Mouse (Mus musculus): ENCODE measurements around the gene Brd4. TPM values are rescaled to one million over a fixed set of nuclear protein-coding genes. Genes with fewer than 3 reads are reported as not detected.

Gene Brd4
- polyA plus RNA-seq, 1 experiment from 2014 or later, result 90.2 TPM

DNA sequence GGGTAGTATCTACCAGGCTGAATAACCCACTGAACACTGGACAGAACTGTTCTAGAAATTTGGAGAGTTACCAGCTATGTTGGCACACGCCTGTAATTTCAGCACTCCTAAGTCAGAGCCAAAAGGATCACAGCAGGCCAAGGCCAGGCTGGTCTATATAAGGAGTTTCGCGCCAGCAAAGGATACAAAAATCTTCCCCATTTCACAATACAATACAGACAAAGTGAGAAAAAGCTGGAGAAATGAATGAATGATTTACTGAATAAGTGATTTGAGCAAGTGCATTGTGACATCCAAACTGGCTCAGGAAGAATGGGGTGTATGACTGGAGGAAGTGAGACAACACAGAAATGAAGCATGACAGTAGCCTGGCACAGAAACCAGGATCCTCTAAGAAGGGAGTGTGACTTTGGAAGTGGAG lies 16.0 kb downstream of the Brd4 start:
- H3K9me3 ChIP-seq (ENCODE audit: control insufficient read depth, low read length), result no peaks in the 10 kb centered on the region

DNA sequence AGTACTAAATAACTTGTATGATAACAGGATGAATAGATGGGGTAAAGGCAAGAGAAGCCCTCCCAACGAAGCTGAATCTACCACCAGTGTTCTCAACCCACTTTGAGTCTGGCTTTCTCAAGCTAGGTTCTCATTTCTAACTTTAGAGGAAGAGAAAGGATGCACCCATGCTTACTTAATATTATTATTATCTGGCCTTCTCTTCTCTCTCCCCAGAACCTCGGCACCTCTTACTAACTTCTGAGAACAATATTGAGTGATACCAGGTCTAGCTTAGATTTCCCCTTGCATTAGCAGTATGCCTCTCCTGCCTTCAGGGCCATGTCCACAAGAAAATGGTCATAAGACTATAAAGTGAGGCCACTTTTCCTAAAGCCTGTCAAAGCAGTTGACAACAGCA lies 16.4 kb downstream of the Brd4 start:
- no peak overlapping the region for H3K9ac ChIP-seq (ENCODE audit: low read length)
- H3K36me3 ChIP-seq (ENCODE audit: control insufficient read depth, insufficient read depth, low read length), result peaks cover 3% of the 10 kb centered on the region; the same call in 1 of the 2 replicates
- no peak overlapping the region for H3K4me3 ChIP-seq (ENCODE audit: low read depth, low read length)
- WGBS, result 74% methylated on average over 2 of the region's 2 CpGs
- no peaks in the 10 kb centered on the region for H3K9me3 ChIP-seq (ENCODE audit: control insufficient read depth, low read length)
- H3K27ac ChIP-seq (ENCODE audit: low read depth), result no peak overlapping the region
- ATAC-seq (replicated peaks; ENCODE audit: low FRiP score, low TSS enrichment, low read depth), result no peak
- no peak for DNase-seq (ENCODE audit: low spot score)
- no peaks in the 10 kb centered on the region for H3K4me1 ChIP-seq (replicated peaks; ENCODE audit: control insufficient read depth, insufficient read depth, low read length)
- no peaks in the 10 kb centered on the region for H3K27me3 ChIP-seq (replicated peaks; ENCODE audit: control insufficient read depth, insufficient read depth, low read length)
- H3K4me2 ChIP-seq (ENCODE audit: low read length), result no peak overlapping the region

More for the DNA sequence above, 16.0 kb downstream of the Brd4 start:
- Histone ChIP-seq H3K36me3 (ENCODE audit: control insufficient read depth, insufficient read depth, low read length) (peaks cover 3% of the 10 kb centered on the region; the same call in 1 of the 2 replicates), H3K4me3 (ENCODE audit: low read depth, low read length) (no peak overlapping the region), H3K9ac (ENCODE audit: low read length) (no peak overlapping the region), H3K27ac (ENCODE audit: low read depth) (no peak overlapping the region), H3K27me3 (replicated peaks; ENCODE audit: control insufficient read depth, insufficient read depth, low read length) (no peaks in the 10 kb centered on the region), H3K4me2 (ENCODE audit: low read length) (no peak overlapping the region), H3K4me1 (replicated peaks; ENCODE audit: control insufficient read depth, insufficient read depth, low read length) (no peaks in the 10 kb centered on the region)
- 95% methylated on average over 3 of the region's 3 CpGs for WGBS
- no peak for ATAC-seq (replicated peaks; ENCODE audit: low FRiP score, low TSS enrichment, low read depth)
- no peak for DNase-seq (ENCODE audit: low spot score)

DNA sequence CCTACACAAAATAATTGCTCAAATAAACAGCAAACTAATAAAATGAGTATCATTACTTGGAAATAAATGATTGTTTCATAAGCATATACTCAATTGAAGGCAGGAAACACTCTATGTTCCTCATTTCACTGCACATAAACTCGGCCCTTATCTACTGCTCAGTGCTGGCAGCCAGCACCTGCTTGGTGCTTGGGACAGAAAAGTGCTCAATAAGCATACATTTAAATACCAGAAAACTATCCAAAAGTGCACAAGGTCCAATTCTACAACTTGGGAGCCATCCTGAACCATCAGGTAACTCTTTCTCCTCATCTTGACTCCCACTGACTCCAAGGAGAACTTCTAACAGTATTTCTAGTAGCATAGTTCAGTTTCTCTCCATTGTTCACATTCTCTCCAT lies 16.9 kb downstream of the Brd4 start:
- 79% methylated on average over 1 of the region's 1 CpGs for WGBS
- ATAC-seq (replicated peaks; ENCODE audit: low FRiP score, low TSS enrichment, low read depth), result no peak
- DNase-seq (ENCODE audit: low spot score), result no peak
- Histone ChIP-seq H3K4me2 (ENCODE audit: low read length) (no peak overlapping the region), H3K9ac (ENCODE audit: low read length) (no peak overlapping the region), H3K36me3 (ENCODE audit: control insufficient read depth, insufficient read depth, low read length) (peaks cover 3% of the 10 kb centered on the region; the same call in 1 of the 2 replicates), H3K9me3 (ENCODE audit: control insufficient read depth, low read length) (no peaks in the 10 kb centered on the region), H3K27me3 (replicated peaks; ENCODE audit: control insufficient read depth, insufficient read depth, low read length) (no peaks in the 10 kb centered on the region), H3K27ac (ENCODE audit: low read depth) (no peak overlapping the region), H3K4me1 (replicated peaks; ENCODE audit: control insufficient read depth, insufficient read depth, low read length) (no peaks in the 10 kb centered on the region), H3K4me3 (ENCODE audit: low read depth, low read length) (no peak overlapping the region)

DNA sequence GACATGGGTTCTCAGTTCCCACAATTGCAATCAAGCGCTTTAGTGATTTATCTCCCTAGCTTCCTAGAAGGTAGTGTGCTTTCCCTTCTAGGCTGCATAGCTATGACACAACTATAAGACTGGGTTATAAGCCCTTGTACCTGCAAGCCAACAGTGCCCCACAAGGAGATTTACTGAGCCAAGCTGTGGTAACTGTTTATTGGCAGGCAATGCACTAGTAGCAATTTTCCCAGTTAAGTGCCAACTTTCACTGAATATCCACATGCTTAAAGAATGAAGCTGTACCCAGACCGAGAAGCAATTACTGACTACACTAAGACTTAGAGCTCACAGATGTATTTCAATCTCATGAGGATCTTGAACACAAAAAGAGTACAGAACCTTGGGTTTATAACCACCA lies 20.9 kb downstream of the Brd4 start:
- H3K9ac ChIP-seq (ENCODE audit: low read length), result no peak overlapping the region
- H3K27ac ChIP-seq (ENCODE audit: low read depth), result no peak overlapping the region
- H3K4me1 ChIP-seq (replicated peaks; ENCODE audit: control insufficient read depth, insufficient read depth, low read length), result no peaks in the 10 kb centered on the region
- no peak overlapping the region for H3K4me3 ChIP-seq (ENCODE audit: low read depth, low read length)
- 90% methylated on average over 2 of the region's 2 CpGs for WGBS
- no peak overlapping the region for H3K4me2 ChIP-seq (ENCODE audit: low read length)
- H3K9me3 ChIP-seq (ENCODE audit: control insufficient read depth, low read length), result no peaks in the 10 kb centered on the region
- ATAC-seq (replicated peaks; ENCODE audit: low FRiP score, low TSS enrichment, low read depth) (no peak), DNase-seq (ENCODE audit: low spot score) (no peak)
- H3K27me3 ChIP-seq (replicated peaks; ENCODE audit: control insufficient read depth, insufficient read depth, low read length), result no peaks in the 10 kb centered on the region
- H3K36me3 ChIP-seq (ENCODE audit: control insufficient read depth, insufficient read depth, low read length), result peaks cover 3% of the 10 kb centered on the region; the same call in 1 of the 2 replicates

DNA sequence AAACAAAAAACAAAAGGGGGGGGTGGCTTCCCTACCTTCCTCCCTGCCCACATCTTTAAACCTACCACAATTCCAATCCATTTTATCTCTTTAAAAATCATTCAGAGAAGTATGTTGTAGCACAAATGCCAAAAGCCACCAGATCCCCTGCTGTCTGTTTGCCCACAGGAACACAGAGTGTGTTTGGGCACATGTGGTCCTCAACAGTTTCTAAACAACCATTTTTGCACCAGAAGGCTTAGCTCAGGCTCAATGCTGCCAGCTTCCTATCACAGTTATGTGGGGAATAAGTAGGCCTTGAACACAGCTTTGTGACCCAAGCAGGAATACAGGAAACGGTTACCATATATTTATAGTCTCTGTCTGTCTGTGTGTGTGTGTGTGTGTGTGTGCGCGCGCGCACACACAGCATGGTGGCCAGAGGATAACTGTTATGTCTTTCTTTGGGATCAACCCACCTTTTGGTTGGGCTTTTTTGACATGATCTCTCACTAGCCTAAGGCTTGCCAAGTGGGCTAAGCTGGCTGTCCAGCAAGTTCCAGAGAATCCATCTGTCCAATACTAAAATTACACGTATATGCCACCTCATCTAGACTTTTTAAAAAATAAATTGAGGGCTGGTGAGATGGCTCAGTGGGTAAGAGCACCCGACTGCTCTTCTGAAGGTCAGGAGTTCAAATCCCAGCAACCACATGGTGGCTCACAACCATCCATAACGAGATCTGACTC lies 21.5 kb downstream of the Brd4 start:
- ATAC-seq (replicated peaks; ENCODE audit: low FRiP score, low TSS enrichment, low read depth) (no peak), DNase-seq (ENCODE audit: low spot score) (no peak)
- no peaks in the 10 kb centered on the region for H3K9me3 ChIP-seq (ENCODE audit: control insufficient read depth, low read length)
- H3K4me3 ChIP-seq (ENCODE audit: low read depth, low read length), result no peak overlapping the region
- peaks cover 3% of the 10 kb centered on the region; the same call in 1 of the 2 replicates for H3K36me3 ChIP-seq (ENCODE audit: control insufficient read depth, insufficient read depth, low read length)
- H3K4me1 ChIP-seq (replicated peaks; ENCODE audit: control insufficient read depth, insufficient read depth, low read length), result 0 out of 2 replicates have a peak, but pooled peaks cover 2% of the 10 kb centered on the region
- no peak overlapping the region for H3K4me2 ChIP-seq (ENCODE audit: low read length)
- H3K27me3 ChIP-seq (replicated peaks; ENCODE audit: control insufficient read depth, insufficient read depth, low read length), result no peaks in the 10 kb centered on the region
- WGBS, result 90% methylated on average over 8 of the region's 8 CpGs
- no peak overlapping the region for H3K9ac ChIP-seq (ENCODE audit: low read length)
- no peak overlapping the region for H3K27ac ChIP-seq (ENCODE audit: low read depth)

DNA sequence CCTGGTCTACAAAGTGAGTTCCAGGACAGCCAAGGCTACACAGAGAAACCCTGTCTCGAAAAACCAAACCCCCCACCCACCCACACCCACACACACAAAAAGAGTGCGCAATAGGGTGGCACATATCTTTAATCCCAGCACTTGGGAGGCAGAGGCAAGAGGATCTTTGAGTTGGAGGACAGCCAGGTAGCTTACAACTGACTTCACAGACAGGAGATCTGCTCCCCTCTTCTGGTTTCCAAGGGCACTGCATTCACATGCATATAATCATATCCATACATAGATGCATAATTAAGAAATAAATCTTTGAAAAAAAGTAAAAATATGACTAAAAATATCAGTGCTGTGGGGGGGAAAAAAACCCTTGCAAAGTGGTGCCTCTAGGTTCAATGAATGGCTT lies 25.7 kb downstream of the Brd4 start:
- WGBS, result 98% methylated on average over 2 of the region's 2 CpGs
- DNase-seq (ENCODE audit: low spot score), result no peak
- no peaks in the 10 kb centered on the region for H3K9me3 ChIP-seq (ENCODE audit: control insufficient read depth, low read length)
- no peaks in the 10 kb centered on the region for H3K36me3 ChIP-seq (ENCODE audit: control insufficient read depth, insufficient read depth, low read length)
- H3K4me1 ChIP-seq (replicated peaks; ENCODE audit: control insufficient read depth, insufficient read depth, low read length), result 0 out of 2 replicates have a peak, but pooled peaks cover 2% of the 10 kb centered on the region
- no peak overlapping the region for H3K27ac ChIP-seq (ENCODE audit: low read depth)
- no peaks in the 10 kb centered on the region for H3K27me3 ChIP-seq (replicated peaks; ENCODE audit: control insufficient read depth, insufficient read depth, low read length)
- H3K9ac ChIP-seq (ENCODE audit: low read length), result no peak overlapping the region
- no peak overlapping the region for H3K4me3 ChIP-seq (ENCODE audit: low read depth, low read length)
- no peak overlapping the region for H3K4me2 ChIP-seq (ENCODE audit: low read length)
- no peak for ATAC-seq (replicated peaks; ENCODE audit: low FRiP score, low TSS enrichment, low read depth)

DNA sequence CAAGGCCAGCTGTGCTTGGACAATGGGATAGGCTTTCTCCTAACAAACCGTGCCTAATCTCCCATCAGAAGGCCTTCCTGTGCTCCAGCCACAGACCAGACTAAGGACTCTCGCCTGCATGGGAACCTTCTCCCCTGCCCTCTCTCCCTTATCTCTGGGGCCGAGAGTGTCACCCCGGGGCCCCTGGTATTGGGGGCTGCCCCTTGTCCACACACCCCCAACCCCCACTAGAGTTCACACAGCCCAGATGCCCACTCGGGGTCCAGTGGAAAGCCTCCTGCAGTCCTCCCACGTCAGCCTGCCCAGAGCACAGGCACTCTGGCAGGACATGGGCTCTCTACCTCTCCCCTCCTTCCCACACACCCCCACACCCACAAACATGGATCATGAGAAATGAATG lies 26.6 kb downstream of the Brd4 start:
- Histone ChIP-seq H3K4me3 (ENCODE audit: low read depth, low read length) (no peak overlapping the region), H3K9me3 (ENCODE audit: control insufficient read depth, low read length) (no peaks in the 10 kb centered on the region), H3K9ac (ENCODE audit: low read length) (no peak overlapping the region), H3K27me3 (replicated peaks; ENCODE audit: control insufficient read depth, insufficient read depth, low read length) (no peaks in the 10 kb centered on the region), H3K27ac (ENCODE audit: low read depth) (no peak overlapping the region), H3K4me1 (replicated peaks; ENCODE audit: control insufficient read depth, insufficient read depth, low read length) (0 out of 2 replicates have a peak, but pooled peaks cover 2% of the 10 kb centered on the region), H3K4me2 (ENCODE audit: low read length) (no peak overlapping the region), H3K36me3 (ENCODE audit: control insufficient read depth, insufficient read depth, low read length) (0 out of 2 replicates have a peak, but pooled peaks cover 5% of the 10 kb centered on the region)
- DNase-seq (ENCODE audit: low spot score), result no peak
- WGBS, result 75% methylated on average over 6 of the region's 6 CpGs
- no peak for ATAC-seq (replicated peaks; ENCODE audit: low FRiP score, low TSS enrichment, low read depth)

DNA sequence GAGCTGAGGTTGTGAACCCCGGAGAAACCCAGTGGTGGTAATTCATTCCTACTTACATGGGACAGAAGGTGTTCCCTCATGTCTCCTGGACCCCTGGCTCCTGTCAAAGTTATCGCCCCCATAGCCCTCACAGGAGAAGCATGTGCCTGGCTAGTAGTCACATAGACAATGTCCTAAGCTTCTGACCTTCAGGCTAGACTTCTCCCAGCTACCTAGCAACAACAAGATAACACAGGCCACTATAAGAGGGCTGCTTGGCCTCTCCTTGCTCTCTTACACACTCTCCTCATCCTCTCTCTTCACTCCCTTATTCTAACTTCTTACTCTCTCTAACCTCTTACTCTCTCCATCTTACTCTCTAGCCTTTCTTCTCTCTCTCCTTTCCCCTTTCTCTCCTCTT lies 27.1 kb downstream of the Brd4 start:
- H3K9ac ChIP-seq (ENCODE audit: low read length), result no peak overlapping the region
- WGBS, result 92% methylated on average over 2 of the region's 2 CpGs
- no peaks in the 10 kb centered on the region for H3K9me3 ChIP-seq (ENCODE audit: control insufficient read depth, low read length)
- DNase-seq (ENCODE audit: low spot score) (no peak), ATAC-seq (replicated peaks; ENCODE audit: low FRiP score, low TSS enrichment, low read depth) (no peak)
- no peak overlapping the region for H3K4me2 ChIP-seq (ENCODE audit: low read length)
- 0 out of 2 replicates have a peak, but pooled peaks cover 5% of the 10 kb centered on the region for H3K36me3 ChIP-seq (ENCODE audit: control insufficient read depth, insufficient read depth, low read length)
- H3K27ac ChIP-seq (ENCODE audit: low read depth), result no peak overlapping the region
- no peak overlapping the region for H3K4me3 ChIP-seq (ENCODE audit: low read depth, low read length)
- H3K4me1 ChIP-seq (replicated peaks; ENCODE audit: control insufficient read depth, insufficient read depth, low read length), result 0 out of 2 replicates have a peak, but pooled peaks cover 2% of the 10 kb centered on the region
- H3K27me3 ChIP-seq (replicated peaks; ENCODE audit: control insufficient read depth, insufficient read depth, low read length), result no peaks in the 10 kb centered on the region

DNA sequence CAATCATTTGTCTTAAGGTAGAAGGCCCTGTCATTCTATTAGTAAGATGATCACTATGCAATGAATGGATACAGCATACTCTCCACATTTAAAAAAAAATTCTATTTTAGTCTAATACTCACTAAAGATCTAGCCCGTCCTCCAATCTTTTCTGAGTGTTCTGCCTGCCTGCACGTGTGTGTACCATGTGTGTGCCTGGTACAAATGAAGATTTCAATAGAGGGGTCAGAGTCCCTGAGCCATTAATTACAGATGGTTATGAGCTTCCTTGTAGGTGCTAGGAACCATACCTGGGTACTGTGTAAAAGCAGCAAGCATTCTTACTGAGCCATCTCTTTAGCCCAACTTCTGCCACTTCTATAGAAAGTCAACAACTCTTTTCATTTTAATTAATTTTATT lies 27.6 kb downstream of the Brd4 start:
- H3K9me3 ChIP-seq (ENCODE audit: control insufficient read depth, low read length), result no peaks in the 10 kb centered on the region
- WGBS, result 85% methylated on average over 2 of the region's 2 CpGs
- no peaks in the 10 kb centered on the region for H3K27me3 ChIP-seq (replicated peaks; ENCODE audit: control insufficient read depth, insufficient read depth, low read length)
- no peak for DNase-seq (ENCODE audit: low spot score)
- 0 out of 2 replicates have a peak, but pooled peaks cover 5% of the 10 kb centered on the region for H3K36me3 ChIP-seq (ENCODE audit: control insufficient read depth, insufficient read depth, low read length)
- H3K9ac ChIP-seq (ENCODE audit: low read length), result no peak overlapping the region
- no peak overlapping the region for H3K4me3 ChIP-seq (ENCODE audit: low read depth, low read length)
- H3K4me1 ChIP-seq (replicated peaks; ENCODE audit: control insufficient read depth, insufficient read depth, low read length), result 0 out of 2 replicates have a peak, but pooled peaks cover 2% of the 10 kb centered on the region
- H3K4me2 ChIP-seq (ENCODE audit: low read length), result no peak overlapping the region
- ATAC-seq (replicated peaks; ENCODE audit: low FRiP score, low TSS enrichment, low read depth), result no peak
- no peak overlapping the region for H3K27ac ChIP-seq (ENCODE audit: low read depth)

Data from intestine, embryonic 14.5 days (tissue).